In the genomic region with DNA sequence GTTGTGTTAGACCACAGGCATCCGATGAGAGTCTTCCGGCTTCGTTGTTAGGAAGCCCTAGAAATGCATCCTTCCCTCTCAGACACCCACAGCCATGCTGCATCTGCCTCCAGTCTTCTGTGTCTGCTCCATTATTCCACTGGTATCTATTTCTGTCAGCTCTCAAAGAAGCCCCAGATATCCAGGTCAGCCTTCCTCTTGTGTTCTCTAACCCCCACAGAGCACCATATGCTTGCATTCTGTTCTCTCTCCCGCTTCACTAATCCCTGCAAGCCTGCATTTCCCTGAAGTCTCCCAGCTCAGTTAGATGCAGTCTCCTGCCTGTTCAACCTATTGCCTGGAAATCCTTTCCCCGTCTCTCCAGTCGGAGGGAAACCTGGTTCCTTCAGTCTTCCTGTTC, we compare ENCODE assay signal across 13 mouse cellular contexts. TPM values are rescaled to one million over a fixed set of nuclear protein-coding genes. Genes with fewer than 3 reads are reported as not detected.
A peak's percentile ranks its signal among the peaks of the same experiment; 100 is the strongest.
DNase-seq lines count a peak whose midpoint lies in the region; ATAC-seq lines count a peak whose summit lies in the region.
"Had no signal": no experiment of that assay in that cellular context is flagged by ENCODE, and none has a peak within 500 bp of the region (broad histone marks: within the 10 kb centered on the region; RNA-seq: fewer than 3 reads in every experiment).

No protein-coding gene starts in this region.

- ATAC-seq in erythroid progenitor cell, adult 5-6 weeks (replicated peaks; ENCODE audit: low FRiP score, poor library complexity, severe bottlenecking), result no peak
- ATAC-seq: intestine, embryonic 16.5 days had no signal

- peak; percentile 75 for DNase-seq in right cerebral cortex, adult 18-20 months
- no peak for DNase-seq in right cerebral cortex, postnatal 14 days
- peak; percentile 48 to 70 for DNase-seq in frontal cortex, adult 2 months (ENCODE audit: extremely low spot score in 1 of 2, low spot score in 1 of 2)
- peak; percentile 31 to 58 for DNase-seq in left cerebral cortex, adult 9 months (ENCODE audit: low spot score in 2 of 2)
- peak; percentile 83 for DNase-seq in telencephalon, adult 2 months (ENCODE audit: low read depth, low spot score)
- no peak for DNase-seq in kidney, postnatal 10 days
- DNase-seq in spleen, adult 12 weeks (ENCODE audit: low spot score), result no peak
- DNase-seq: adrenal gland, postnatal 25 days; gastrocnemius, postnatal 14 days; heart, postnatal 10 days had no signal

RNA-seq across cellular contexts. Expression of gene Wdfy3, which starts 53.6 kb away (rescaled TPM):
- 44.3 and 50.3 TPM in 2 replicates for polyA plus RNA-seq in frontal cortex, adult 2 months (2012; rRNA removed)
- total RNA-seq in erythroid progenitor cell, adult 5-6 weeks (2015; ENCODE audit: low replicate concordance), result 15.9 and 16.2 TPM in 2 replicates
- total RNA-seq in erythroid progenitor cell, adult 5-6 weeks (2017; ENCODE audit: low replicate concordance), result 13.7 and 17.8 TPM in 2 replicates
- total RNA-seq: CH12.LX had no signal

Comparison
In these comparisons a context has a peak if more than half of its experiments do, and no peak if none do; other contexts are left out.
1. DNase-seq: peak in right cerebral cortex, adult 18-20 months (single experiment), frontal cortex, adult 2 months (2 of 2), left cerebral cortex, adult 9 months (2 of 2) and telencephalon, adult 2 months (single experiment); none in right cerebral cortex, postnatal 14 days (single experiment), kidney, postnatal 10 days (single experiment) and spleen, adult 12 weeks (single experiment).